Mouse (Mus musculus): ENCODE results near the gene Ppid.

DNA sequence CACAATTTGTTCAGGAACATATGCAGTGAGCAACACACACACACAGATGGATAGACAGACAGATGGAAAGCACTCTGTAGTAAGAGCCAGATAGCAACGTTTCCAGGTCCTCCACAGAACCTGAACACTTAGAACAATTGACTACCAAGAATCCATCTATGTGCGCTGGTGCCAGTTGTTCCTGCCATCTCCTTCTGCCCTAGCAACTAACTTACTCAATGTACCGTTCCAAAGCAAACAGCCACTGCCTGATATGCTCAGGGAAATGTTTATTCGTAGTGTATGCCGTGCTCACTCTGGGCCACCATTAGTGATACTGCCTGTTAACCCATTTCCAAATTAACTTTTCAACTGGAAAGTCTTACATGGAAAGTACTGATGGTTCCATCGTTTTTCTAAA is 36.1 kb upstream of the Ppid start:
- no peak for TF ChIP-seq POLR2A (IDR thresholded peaks at IDR 0.05; ENCODE audit: control insufficient read depth, low read depth, low read length)
- TF ChIP-seq CTCF (IDR thresholded peaks at IDR 0.05; ENCODE audit: control insufficient read depth, insufficient read depth, insufficient replicate concordance, low read depth, low read length): no peak

Data from testis, adult 2 months (tissue).